Mouse (Mus musculus) left cerebral cortex, adult 2 months (tissue): ENCODE data around the gene Rps6ka5. TPM values are rescaled to one million over a fixed set of nuclear protein-coding genes. Genes with fewer than 3 reads are reported as not detected.

ENCODE experiments used
- DNase-seq, 2 experiments: peaks; one replicate each; pipeline ENCODE4 v3.0.0; 2021 to 2022; ENCODE audit warnings: low spot score in 2 of 2, mixed read lengths in 1 of 2; ENCODE audit errors: extremely low spot score in 1 of 2
- H3K27ac ChIP-seq: fragments of 200-600 bp; 2 replicates; pipeline ENCODE4 v1.8.1; 2022
- H3K4me3 ChIP-seq: fragments of 200-600 bp; 2 replicates; pipeline ENCODE4 v1.8.1; 2022
- CTCF ChIP-seq: fragments of 200-600 bp; IDR thresholded peaks from 2 replicates; pipeline ENCODE4 v1.8.1; 2022; ENCODE audit warnings: antibody characterized with exemption, mild to moderate bottlenecking, moderate library complexity
- intact Hi-C: fragments of 180-260 bp; cut with DNase I; formaldehyde crosslinking; loops from one replicate; pipeline ENCODE4 v1.15.1; 2025
- total RNA-seq, 2 experiments: library from RNA; stranded (reverse); gene quantifications; 2 replicates each; pipeline ENCODE4 v1.2.3; 2021

Rps6ka5 gene
- total RNA-seq, 2 experiments from 2014 or later: 21.4 to 23.1 TPM

DNA sequence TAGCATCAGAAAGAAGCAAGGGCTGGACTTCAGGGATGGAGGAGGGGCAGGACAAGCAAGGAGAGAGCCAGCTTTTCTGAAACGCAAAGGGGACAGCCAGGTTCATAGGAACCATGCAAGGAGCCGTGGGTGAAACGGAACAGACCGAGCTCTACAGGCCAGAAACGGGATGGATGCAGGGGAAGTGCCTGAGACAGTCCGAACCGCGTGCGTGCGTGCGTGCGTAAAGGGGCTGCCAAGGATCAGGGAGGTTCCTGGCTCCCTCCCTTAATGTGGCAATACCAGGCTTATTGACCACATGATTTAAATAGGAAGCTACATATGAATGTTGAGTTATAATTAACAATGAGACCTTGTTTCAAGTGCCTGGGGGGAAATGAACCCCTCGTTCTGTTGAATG is 227.3 kb downstream of the Rps6ka5 start:
- no peak for TF ChIP-seq CTCF
- DNase-seq: no peak
- intact Hi-C loops: no loop called here
- H3K4me3 ChIP-seq: no peak overlapping the region
- H3K27ac ChIP-seq: no peak overlapping the region

Other genes with a start within 250 kb of the Rps6ka5 start
- gene Ttc7b, start 206.2 kb downstream of the Rps6ka5 start, total RNA-seq: 100 to 1,000 TPM; 242 to 253 TPM
- 10 to 100 TPM in 1 of 2 experiments, 1 to 10 TPM in 1; 9.4 to 10.2 TPM for gene Dglucy, start 52.1 kb upstream of the Rps6ka5 start, total RNA-seq
- 10 to 100 TPM; 14.0 to 15.6 TPM for gene Gpr68, start 181.2 kb upstream of the Rps6ka5 start, total RNA-seq